Mouse (Mus musculus) heart, postnatal 25 days (tissue): Measurements from ENCODE around the gene Dnase1l3. TPM values are rescaled to one million over a fixed set of nuclear protein-coding genes. Genes with fewer than 3 reads are reported as not detected.

ENCODE experiments used
- total RNA-seq, 2 experiments: library from RNA; stranded (reverse); gene quantifications; 2 replicates each; pipeline ENCODE4 v1.2.3; 2021

Gene Dnase1l3
- total RNA-seq, 2 experiments from 2014 or later: 0.06 TPM; not detected in 1

Other genes with a start within 250 kb of the Dnase1l3 start
- not detected for gene Gm26661, start 203.0 kb downstream of the Dnase1l3 start, total RNA-seq
- gene Flnb, start 176.6 kb downstream of the Dnase1l3 start, total RNA-seq: 10 to 100 TPM; 21.9 to 27.7 TPM
- not detected for gene Gm45521, start 37.3 kb downstream of the Dnase1l3 start, total RNA-seq
- 1 to 10 TPM; 7.3 to 8.1 TPM for gene Abhd6, start 8.3 kb upstream of the Dnase1l3 start, total RNA-seq
- 10 to 100 TPM; 19.0 to 23.8 TPM for gene Rpp14, start 85.8 kb upstream of the Dnase1l3 start, total RNA-seq
- 10 to 100 TPM; 20.0 to 23.2 TPM for gene Pxk, start 103.6 kb upstream of the Dnase1l3 start, total RNA-seq
- gene Pdhb, start 178.5 kb upstream of the Dnase1l3 start, total RNA-seq: 100 to 1,000 TPM; 896 to 959 TPM
- gene Kctd6, start 219.6 kb upstream of the Dnase1l3 start, total RNA-seq: 1 to 10 TPM; 9.0 to 9.3 TPM